Mouse (Mus musculus) liver, embryonic 11.5 days (tissue): Measurements from ENCODE around the gene 1700113H08Rik. TPM values are rescaled to one million over a fixed set of nuclear protein-coding genes. Genes with fewer than 3 reads are reported as not detected.

ENCODE experiments used
- ATAC-seq: fragments of 200-750 bp; cut with Nextera tagmentation; replicated peaks from 2 replicates; pipeline ENCODE4 v1.8.0; 2017; ENCODE audit warnings: moderate number of reproducible peaks, mild to moderate bottlenecking, moderate TSS enrichment, moderate library complexity; ENCODE audit not compliant: low FRiP score
- DNase-seq: peaks from one replicate; pipeline ENCODE4 v3.0.0-alpha.2; 2017; ENCODE audit warnings: low spot score
- H3K27ac ChIP-seq: fragments of 300-500 bp; sonication (generic); 2 replicates; pipeline ENCODE4 v1.5.1; 2014; ENCODE audit warnings: mild to moderate bottlenecking, low read depth, low read length, control low read depth
- H3K27me3 ChIP-seq: fragments of 300-500 bp; sonication (generic); replicated peaks from 2 replicates; pipeline ENCODE4 v1.6.1; 2014; ENCODE audit warnings: low read length, mixed read lengths; ENCODE audit not compliant: control insufficient read depth, insufficient read depth
- H3K36me3 ChIP-seq: fragments of 300-500 bp; sonication (generic); 2 replicates; pipeline ENCODE4 v1.6.1; 2014; ENCODE audit warnings: mild to moderate bottlenecking, low read length, moderate library complexity, mixed read lengths; ENCODE audit not compliant: control insufficient read depth, insufficient read depth
- H3K4me1 ChIP-seq: fragments of 300-500 bp; sonication (generic); replicated peaks from 2 replicates; pipeline ENCODE4 v1.6.1; 2014; ENCODE audit warnings: low read length, mixed read lengths; ENCODE audit not compliant: control insufficient read depth, insufficient read depth
- H3K4me2 ChIP-seq: fragments of 300-500 bp; sonication (generic); 2 replicates; pipeline ENCODE4 v1.6.1; 2014; ENCODE audit warnings: mild to moderate bottlenecking, control low read depth, moderate library complexity
- H3K4me3 ChIP-seq: fragments of 300-500 bp; sonication (generic); 2 replicates; pipeline ENCODE4 v1.5.1; 2014; ENCODE audit warnings: low read depth, low read length, control low read depth
- H3K9ac ChIP-seq: fragments of 300-500 bp; sonication (generic); 2 replicates; pipeline ENCODE4 v1.6.1; 2014; ENCODE audit warnings: low read depth, low read length, control low read depth
- H3K9me3 ChIP-seq: fragments of 300-500 bp; sonication (generic); 2 replicates; pipeline ENCODE4 v1.6.1; 2016; ENCODE audit warnings: low read length, inconsistent platforms, mixed read lengths; ENCODE audit not compliant: control insufficient read depth
- WGBS: fragments of 180-500 bp; shearing (Covaris S2); extraction: QIAGEN DNeasy Blood & Tissue Kit; methylation state at CpG from one replicate; pipeline ENCODE4 v1.1.7; 2014; 5-methylcytosine and 5-hydroxymethylcytosine counted together
- polyA plus RNA-seq: library from polyadenylated mRNA; unstranded; fragments of >200 nt; fragmentation: Nextera tagmentation; extraction: Ambion mirVana; gene quantifications from 2 replicates; pipeline ENCODE4 v1.2.1, GENCODE M21; 2014

1700113H08Rik gene
- polyA plus RNA-seq, 1 experiment from 2014 or later, result not detected

GRCm38 (mm10) chr10:87094249-87094648, 36.4 kb downstream of the 1700113H08Rik start:
- H3K27me3 ChIP-seq, result no peaks in the 10 kb centered on the region
- H3K27ac ChIP-seq, result no peak overlapping the region
- DNase-seq (no peak), ATAC-seq (no peak)
- H3K4me2 ChIP-seq, result no peak overlapping the region
- no peak overlapping the region for H3K9ac ChIP-seq
- H3K4me3 ChIP-seq, result no peak overlapping the region
- H3K4me1 ChIP-seq, result no peaks in the 10 kb centered on the region
- H3K36me3 ChIP-seq, result no peaks in the 10 kb centered on the region
- no peaks in the 10 kb centered on the region for H3K9me3 ChIP-seq

GRCm38 (mm10) chr10:87098722-87099121, 40.9 kb downstream of the 1700113H08Rik start:
- Histone ChIP-seq H3K4me3 (no peak overlapping the region), H3K9ac (no peak overlapping the region), H3K9me3 (no peaks in the 10 kb centered on the region), H3K4me2 (no peak overlapping the region), H3K36me3 (no peaks in the 10 kb centered on the region), H3K4me1 (no peaks in the 10 kb centered on the region), H3K27me3 (no peaks in the 10 kb centered on the region), H3K27ac (no peak overlapping the region)
- 50% methylated on average over 6 of the region's 6 CpGs for WGBS
- ATAC-seq (no peak), DNase-seq (no peak)

- H3K4me1 ChIP-seq, result no peaks in the 10 kb centered on the region
- no peak overlapping the region for H3K4me2 ChIP-seq
- no peaks in the 10 kb centered on the region for H3K27me3 ChIP-seq
- H3K9ac ChIP-seq, result no peak overlapping the region
- H3K27ac ChIP-seq, result no peak overlapping the region
- no peaks in the 10 kb centered on the region for H3K36me3 ChIP-seq
- no peaks in the 10 kb centered on the region for H3K9me3 ChIP-seq
- WGBS, result 84% methylated on average over 4 of the region's 4 CpGs
- no peak for ATAC-seq
- H3K4me3 ChIP-seq, result no peak overlapping the region
- no peak for DNase-seq
These were observed 42.8 kb downstream of the 1700113H08Rik start for GRCm38 (mm10) chr10:87100668-87101067.

GRCm38 (mm10) chr10:87101265-87101950, 43.6 kb downstream of the 1700113H08Rik start:
- H3K27ac ChIP-seq, result no peak overlapping the region
- no peak overlapping the region for H3K4me2 ChIP-seq
- no peak overlapping the region for H3K4me3 ChIP-seq
- H3K36me3 ChIP-seq, result no peaks in the 10 kb centered on the region
- no peak overlapping the region for H3K9ac ChIP-seq
- DNase-seq (no peak), ATAC-seq (no peak)
- no peaks in the 10 kb centered on the region for H3K9me3 ChIP-seq
- H3K27me3 ChIP-seq, result no peaks in the 10 kb centered on the region
- no peaks in the 10 kb centered on the region for H3K4me1 ChIP-seq
- WGBS, result 57% methylated on average over 9 of the region's 9 CpGs

GRCm38 (mm10) chr10:87101951-87102320, 44.1 kb downstream of the 1700113H08Rik start:
- no peak for ATAC-seq

GRCm38 (mm10) chr10:87102455-87102854, 44.6 kb downstream of the 1700113H08Rik start:
- DNase-seq, result no peak
- Histone ChIP-seq H3K4me3 (no peak overlapping the region), H3K9ac (no peak overlapping the region), H3K9me3 (no peaks in the 10 kb centered on the region), H3K4me2 (no peak overlapping the region), H3K36me3 (no peaks in the 10 kb centered on the region), H3K27ac (no peak overlapping the region), H3K27me3 (no peaks in the 10 kb centered on the region), H3K4me1 (no peaks in the 10 kb centered on the region)
- ATAC-seq, result no peak
- 84% methylated on average over 13 of the region's 13 CpGs for WGBS

More at GRCm38 (mm10) chr10:87101951-87102320, 44.1 kb downstream of the 1700113H08Rik start:
- H3K9ac ChIP-seq, result no peak overlapping the region
- H3K27ac ChIP-seq, result no peak overlapping the region
- no peaks in the 10 kb centered on the region for H3K9me3 ChIP-seq
- DNase-seq, result no peak
- H3K4me2 ChIP-seq, result no peak overlapping the region
- H3K4me1 ChIP-seq, result no peaks in the 10 kb centered on the region
- H3K4me3 ChIP-seq, result no peak overlapping the region
- H3K27me3 ChIP-seq, result no peaks in the 10 kb centered on the region
- no peaks in the 10 kb centered on the region for H3K36me3 ChIP-seq
- WGBS, result 57% methylated on average over 3 of the region's 3 CpGs

- Histone ChIP-seq H3K9me3 (no peaks in the 10 kb centered on the region), H3K36me3 (no peaks in the 10 kb centered on the region), H3K4me2 (no peak overlapping the region), H3K27ac (no peak overlapping the region), H3K4me1 (no peaks in the 10 kb centered on the region), H3K9ac (no peak overlapping the region), H3K4me3 (no peak overlapping the region), H3K27me3 (no peaks in the 10 kb centered on the region)
- WGBS, result 67% methylated on average over 8 of the region's 8 CpGs
- ATAC-seq, result no peak
- DNase-seq, result no peak
These were observed 45.4 kb downstream of the 1700113H08Rik start for GRCm38 (mm10) chr10:87103286-87103685.

- Histone ChIP-seq H3K9ac (no peak overlapping the region), H3K27ac (no peak overlapping the region), H3K27me3 (no peaks in the 10 kb centered on the region), H3K9me3 (no peaks in the 10 kb centered on the region), H3K4me1 (no peaks in the 10 kb centered on the region), H3K4me2 (no peak overlapping the region), H3K36me3 (no peaks in the 10 kb centered on the region), H3K4me3 (no peak overlapping the region)
- DNase-seq (no peak), ATAC-seq (no peak)
- WGBS, result 80% methylated on average over 9 of the region's 9 CpGs
These were observed 49.9 kb downstream of the 1700113H08Rik start for GRCm38 (mm10) chr10:87107565-87108297.

- H3K4me3 ChIP-seq, result no peak overlapping the region
- H3K36me3 ChIP-seq, result no peaks in the 10 kb centered on the region
- no peak overlapping the region for H3K4me2 ChIP-seq
- WGBS, result 89% methylated on average over 6 of the region's 6 CpGs
- no peaks in the 10 kb centered on the region for H3K4me1 ChIP-seq
- ATAC-seq (no peak), DNase-seq (no peak)
- no peak overlapping the region for H3K27ac ChIP-seq
- H3K9me3 ChIP-seq, result no peaks in the 10 kb centered on the region
- H3K9ac ChIP-seq, result no peak overlapping the region
- no peaks in the 10 kb centered on the region for H3K27me3 ChIP-seq
These were observed 50.5 kb downstream of the 1700113H08Rik start for GRCm38 (mm10) chr10:87108333-87108732.
